Mouse (Mus musculus) liver, embryonic 14.5 days (tissue): Measurements from ENCODE around the gene Tmem220. TPM values are rescaled to one million over a fixed set of nuclear protein-coding genes. Genes with fewer than 3 reads are reported as not detected.

Source experiments
- ATAC-seq: fragments of 200-750 bp; cut with Nextera tagmentation; 2 replicates; pipeline ENCODE4 v1.8.0; 2017; ENCODE audit warnings: moderate number of reproducible peaks, mild to moderate bottlenecking, moderate library complexity; ENCODE audit not compliant: insufficient read depth
- DNase-seq, 3 experiments: peaks; one replicate each; pipeline ENCODE4 v3.0.0-alpha.2; 2012 to 2013; ENCODE audit warnings: low read depth in 3 of 3, low spot score in 3 of 3
- H3K27ac ChIP-seq: fragments of 300-500 bp; sonication (generic); 2 replicates; pipeline ENCODE4 v1.5.1; 2014; ENCODE audit warnings: moderate library complexity, mild to moderate bottlenecking, control low read depth, inconsistent platforms
- H3K27me3 ChIP-seq: fragments of 300-500 bp; sonication (generic); 2 replicates; pipeline ENCODE4 v1.6.1; 2014; ENCODE audit warnings: mild to moderate bottlenecking, low read length, moderate library complexity; ENCODE audit not compliant: control insufficient read depth, insufficient read depth
- H3K36me3 ChIP-seq: fragments of 300-500 bp; sonication (generic); replicated peaks from 2 replicates; pipeline ENCODE4 v1.6.1; 2014; ENCODE audit warnings: low read depth; ENCODE audit not compliant: control insufficient read depth, insufficient read depth
- H3K4me1 ChIP-seq, 2 experiments: fragments of 200-500 bp in 1 of 2; fragments of 300-500 bp in 1 of 2; sonication (generic) in 1 of 2; replicated peaks; 2 replicates each; pipeline ENCODE4 v1.6.1; 2012 to 2014; ENCODE audit warnings: antibody characterized with exemption in 1 of 2, inconsistent platforms in 1 of 2, low read length in 1 of 2; ENCODE audit not compliant: control insufficient read depth in 2 of 2, insufficient read depth in 2 of 2
- H3K4me2 ChIP-seq: fragments of 300-500 bp; sonication (generic); 2 replicates; pipeline ENCODE4 v1.6.1; 2014; ENCODE audit warnings: low read depth, mild to moderate bottlenecking, control low read depth, moderate library complexity
- H3K4me3 ChIP-seq, 2 experiments: fragments of 200-500 bp in 1 of 2; fragments of 300-500 bp in 1 of 2; sonication (generic) in 1 of 2; 2 replicates each; pipeline ENCODE4 v1.5.1; 2012 to 2014; ENCODE audit warnings: low read depth in 2 of 2, low read length in 2 of 2, mild to moderate bottlenecking in 2 of 2, control low read depth in 1 of 2, inconsistent platforms in 1 of 2, moderate library complexity in 1 of 2; ENCODE audit not compliant: insufficient read depth in 1 of 2
- H3K9ac ChIP-seq: fragments of 300-500 bp; sonication (generic); replicated peaks from 2 replicates; pipeline ENCODE4 v1.6.1; 2014; ENCODE audit warnings: mild to moderate bottlenecking, control low read depth, moderate library complexity
- H3K9me3 ChIP-seq: fragments of 300-500 bp; sonication (generic); 2 replicates; pipeline ENCODE4 v1.6.1; 2016; ENCODE audit warnings: low read length, mixed read lengths; ENCODE audit not compliant: control insufficient read depth
- CTCF ChIP-seq: IDR thresholded peaks from 2 replicates; pipeline ENCODE4 v1.5.1; 2016; ENCODE audit warnings: antibody characterized with exemption, low read depth, control low read depth
- EP300 ChIP-seq: IDR thresholded peaks from 2 replicates; pipeline ENCODE4 v1.6.1; 2016; ENCODE audit warnings: antibody characterized with exemption, low read depth
- WGBS: fragments of 180-500 bp; shearing (Covaris S2); extraction: QIAGEN DNeasy Blood & Tissue Kit; methylation state at CpG from one replicate; pipeline ENCODE4 v1.1.7; 2014; ENCODE audit not compliant: insufficient replicate concordance; 5-methylcytosine and 5-hydroxymethylcytosine counted together
- polyA plus RNA-seq, 2 experiments: library from polyadenylated mRNA; depleted of rRNA in 1 of 2; stranded (reverse) in 1 of 2; unstranded in 1 of 2; fragments of >200 nt; fragmentation: Nextera tagmentation in 1 of 2; extraction: Ambion mirVana in 1 of 2; gene quantifications; 2 replicates each; pipeline versions ENCODE4 v1.2.1 to v1.2.3; 2012 to 2014

Tmem220 gene
- polyA plus RNA-seq (2012; rRNA removed) (1.2 and 1.6 TPM in 2 replicates), polyA plus RNA-seq (2014; fragmentation: Nextera tagmentation; extraction: Ambion mirVana) (0.88 and 1.5 TPM in 2 replicates)

DNA sequence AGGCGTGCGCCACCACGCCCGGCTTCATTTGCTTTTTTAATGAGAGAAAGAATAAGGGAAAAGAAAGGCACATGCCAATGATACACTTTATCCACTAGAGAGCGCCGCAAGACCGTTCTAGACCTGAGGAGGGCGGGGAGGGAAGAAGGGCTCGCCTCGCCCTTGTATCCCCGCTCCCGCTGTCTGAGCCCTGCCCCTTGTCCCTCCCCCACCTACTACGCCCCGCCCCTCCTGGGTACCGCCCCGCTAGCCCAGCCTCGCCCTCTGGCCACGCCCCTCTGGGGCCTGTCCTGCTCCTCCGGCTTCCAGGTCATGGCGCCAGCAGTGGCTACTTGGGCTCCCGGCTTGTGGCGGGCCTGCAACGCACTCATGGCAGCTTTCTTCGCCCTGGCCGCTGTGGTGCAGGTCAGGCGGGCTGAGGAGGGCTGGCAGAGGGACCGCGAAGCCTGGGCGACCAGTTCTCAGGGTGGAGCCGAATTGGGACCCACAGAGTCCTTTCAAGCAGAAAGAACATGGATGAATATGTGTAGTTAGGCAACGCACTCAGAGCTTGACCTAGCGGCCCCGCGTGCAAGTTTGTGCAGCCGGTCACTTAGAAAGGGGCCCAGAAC lies at the start of gene Tmem220:
Gene Tmem220 (plus strand): TSS at position 288 of the 611 bp plus-strand sequence.
- peak within 1 kb of the TSS; percentile 44 for H3K9ac ChIP-seq
- 2% methylated on average over 35 of the region's 35 CpGs for WGBS
- H3K4me1 ChIP-seq, result peaks cover 3 to 14% of the 10 kb centered on the region in 2 experiments; a peak in 2 of 4 replicates
- DNase-seq (peak; percentile 85 to 96 (median 89)), ATAC-seq (peak; percentile 100)
- H3K9me3 ChIP-seq, result no peaks in the 10 kb centered on the region
- no peaks in the 10 kb centered on the region for H3K36me3 ChIP-seq
- H3K27me3 ChIP-seq, result no peaks in the 10 kb centered on the region
- H3K27ac ChIP-seq, result no peak within 1 kb of the TSS
- peak within 1 kb of the TSS; percentile 41 to 48 for H3K4me3 ChIP-seq
- peak within 1 kb of the TSS; percentile 62 for H3K4me2 ChIP-seq
- TF ChIP-seq CTCF (peak; percentile 87), EP300 (no peak)

DNA sequence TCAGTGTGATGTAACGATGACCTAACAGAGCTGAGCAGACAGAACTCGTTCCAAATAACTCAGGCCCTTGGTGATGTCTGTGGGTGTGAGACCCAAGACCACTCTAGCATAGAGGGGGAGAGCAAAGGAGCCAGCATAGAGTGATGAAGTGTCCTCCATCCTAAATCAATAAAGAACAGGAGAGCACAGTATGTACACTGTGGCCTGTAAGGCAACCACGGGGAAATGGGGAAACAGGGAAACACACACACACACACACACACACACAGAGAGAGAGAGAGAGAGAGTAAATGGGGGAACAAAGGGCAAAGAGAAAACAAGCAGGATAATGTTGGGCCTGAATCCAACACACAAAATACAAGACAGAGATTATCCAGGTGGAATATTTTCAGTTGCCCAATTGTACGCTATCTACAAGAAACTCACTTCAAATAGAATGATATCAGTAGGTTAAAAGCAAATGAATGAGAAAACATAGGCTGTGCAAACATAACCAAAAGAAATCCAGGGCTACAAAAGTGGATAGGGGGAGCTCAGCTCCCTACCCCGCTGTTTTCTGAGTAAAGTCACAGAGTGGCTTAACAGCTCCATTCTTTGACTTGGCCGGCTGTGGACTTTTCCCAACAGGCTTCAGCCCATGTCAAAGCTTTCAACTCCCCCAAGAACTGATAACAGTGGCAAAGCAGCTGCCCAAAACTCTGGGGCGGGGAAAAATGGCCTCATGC lies 49.2 kb upstream of the Tmem220 start:
- Histone ChIP-seq H3K27me3 (no peaks in the 10 kb centered on the region), H3K4me1 (no peaks in the 10 kb centered on the region), H3K36me3 (no peaks in the 10 kb centered on the region), H3K9me3 (no peaks in the 10 kb centered on the region), H3K27ac (no peak overlapping the region), H3K4me3 (no peak overlapping the region), H3K9ac (no peak overlapping the region), H3K4me2 (no peak overlapping the region)
- TF ChIP-seq EP300, result no peak
- no peak for TF ChIP-seq CTCF
- DNase-seq (no peak), ATAC-seq (no peak)
- WGBS, result 54% methylated on average over 7 of the region's 7 CpGs

DNA sequence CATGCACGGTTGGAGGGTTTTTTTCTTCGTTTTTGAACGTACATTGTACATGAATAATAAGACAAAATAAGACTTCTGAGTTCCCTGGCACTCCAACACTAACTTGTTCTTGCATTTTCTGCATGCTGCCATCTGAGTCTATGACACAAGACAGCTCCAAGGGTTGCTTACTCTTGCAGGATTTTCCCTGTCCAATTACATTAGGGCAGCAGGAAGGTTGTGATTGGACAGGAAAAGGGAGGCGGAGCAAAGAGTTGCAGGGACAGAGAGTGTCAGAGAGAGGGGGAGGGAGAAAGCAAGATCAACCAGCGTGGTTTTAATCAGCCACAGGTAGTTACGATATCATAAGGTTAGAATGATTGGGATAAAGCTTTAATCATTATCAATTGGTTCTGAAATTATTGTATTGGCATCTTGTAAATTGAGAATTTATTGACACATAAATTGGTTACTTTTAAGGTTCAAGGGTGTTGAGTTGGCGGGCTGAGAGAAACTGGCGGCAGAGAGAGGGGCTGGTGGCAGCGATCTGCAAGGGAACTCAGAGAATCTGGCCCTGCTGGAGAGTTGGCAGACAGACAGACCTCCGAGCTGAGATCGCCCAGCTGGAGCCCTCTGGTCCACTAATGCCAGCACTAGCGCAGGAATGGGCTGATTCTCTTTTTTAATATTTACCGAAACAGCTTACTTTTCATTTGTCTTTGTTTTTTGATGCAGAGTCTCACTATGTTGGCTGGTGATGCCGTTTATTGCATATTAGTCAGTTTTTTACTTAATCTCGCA lies 43.4 kb upstream of the Tmem220 start:
- Histone ChIP-seq H3K4me3 (no peak overlapping the region), H3K27ac (no peak overlapping the region), H3K36me3 (no peaks in the 10 kb centered on the region), H3K9me3 (no peaks in the 10 kb centered on the region), H3K4me1 (peaks cover 0 to 2% of the 10 kb centered on the region in 2 experiments; a peak in 2 of 4 replicates), H3K9ac (no peak overlapping the region), H3K27me3 (no peaks in the 10 kb centered on the region; the same call in 1 of the 2 replicates), H3K4me2 (no peak overlapping the region)
- 57% methylated on average over 15 of the region's 15 CpGs for WGBS
- no peak for DNase-seq
- TF ChIP-seq EP300 (no peak), CTCF (no peak)
- no peak for ATAC-seq

DNA sequence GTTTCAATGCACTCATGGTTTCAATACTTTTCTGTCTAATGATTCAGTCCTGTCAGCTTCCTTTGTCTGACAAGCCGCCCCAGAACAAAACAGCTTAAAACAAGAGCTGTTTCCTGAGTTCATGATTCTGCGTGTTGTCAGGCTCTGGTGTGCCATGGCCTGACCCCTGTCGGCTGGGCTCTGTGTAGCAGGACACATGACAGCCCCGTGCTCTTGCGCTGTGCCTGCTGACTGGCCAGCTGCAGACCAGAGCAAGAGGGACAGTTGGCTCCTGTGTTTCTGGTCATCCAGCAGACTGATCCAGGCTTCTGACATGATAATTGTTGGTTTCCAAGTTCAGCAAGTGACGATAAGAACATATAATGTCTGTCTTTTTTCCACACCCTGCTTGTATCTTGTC lies 42.2 kb upstream of the Tmem220 start:
- ATAC-seq (no peak), DNase-seq (no peak)
- no peak overlapping the region for H3K4me3 ChIP-seq
- 36% methylated on average over 6 of the region's 6 CpGs for WGBS
- H3K27ac ChIP-seq, result no peak overlapping the region
- peak; percentile 53; the same call in 1 of the 2 replicates for TF ChIP-seq CTCF
- no peak for TF ChIP-seq EP300
- no peak overlapping the region for H3K9ac ChIP-seq
- H3K4me1 ChIP-seq, result peaks cover 0 to 2% of the 10 kb centered on the region in 2 experiments; a peak in 2 of 4 replicates
- H3K27me3 ChIP-seq, result no peaks in the 10 kb centered on the region; the same call in 1 of the 2 replicates
- H3K36me3 ChIP-seq, result no peaks in the 10 kb centered on the region
- no peak overlapping the region for H3K4me2 ChIP-seq
- no peaks in the 10 kb centered on the region for H3K9me3 ChIP-seq
